ENCODE assay signal across 30 mouse cellular contexts in the genomic region with DNA sequence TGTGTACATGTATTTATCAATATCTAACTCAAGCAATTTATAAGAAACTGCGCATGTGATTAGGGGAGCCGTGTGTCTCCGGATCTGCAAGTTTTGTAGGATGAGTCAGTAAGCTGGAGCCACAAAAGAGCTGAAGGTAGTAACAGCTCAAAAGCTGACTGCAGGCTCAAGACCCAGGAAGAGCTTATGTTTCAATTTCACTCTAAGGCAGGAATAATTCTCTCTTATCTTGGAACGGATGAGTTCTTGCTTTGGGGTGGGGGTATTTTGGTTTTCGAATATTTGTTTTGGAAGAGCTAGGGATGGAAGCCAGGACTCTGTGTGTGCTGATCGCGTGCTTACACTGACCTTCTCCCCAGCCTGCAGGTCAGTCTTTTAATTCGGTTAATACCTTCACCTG.
"Had no signal": no experiment of that assay in that cellular context is flagged by ENCODE, and none has a peak within 500 bp of the region (broad histone marks: within the 10 kb centered on the region; RNA-seq: fewer than 3 reads in every experiment).

No protein-coding gene starts in this region.

- H3K9ac ChIP-seq: limb, embryonic 12.5 days; limb, embryonic 13.5 days; limb, embryonic 15.5 days; liver, embryonic 12.5 days; liver, embryonic 13.5 days; liver, embryonic 14.5 days; liver, embryonic 15.5 days; liver, postnatal 0 days; lung, embryonic 14.5 days; lung, embryonic 15.5 days; midbrain, embryonic 12.5 days; midbrain, embryonic 13.5 days; midbrain, embryonic 15.5 days; neural tube, embryonic 12.5 days had no signal

- H3K27ac ChIP-seq: limb, embryonic 10.5 days; limb, embryonic 12.5 days; limb, embryonic 13.5 days; limb, embryonic 15.5 days; liver, embryonic 12.5 days; liver, embryonic 13.5 days; liver, embryonic 14.5 days; liver, embryonic 15.5 days; lung, embryonic 15.5 days; macrophage; midbrain, embryonic 10.5 days; midbrain, embryonic 12.5 days; midbrain, embryonic 13.5 days; midbrain, embryonic 15.5 days; neural tube, embryonic 12.5 days had no signal

- ATAC-seq: liver, embryonic 12.5 days; liver, postnatal 0 days; lung, postnatal 0 days; midbrain, embryonic 13.5 days; midbrain, embryonic 15.5 days had no signal

- H3K27me3 ChIP-seq: limb, embryonic 12.5 days; limb, embryonic 13.5 days; limb, embryonic 15.5 days; liver, embryonic 12.5 days; liver, embryonic 13.5 days; liver, embryonic 15.5 days; lung, embryonic 15.5 days; megakaryocyte, embryonic 14.5 days; midbrain, embryonic 12.5 days; midbrain, embryonic 13.5 days; midbrain, embryonic 15.5 days; neural tube, embryonic 12.5 days had no signal

- H3K4me2 ChIP-seq: limb, embryonic 12.5 days; limb, embryonic 13.5 days; limb, embryonic 15.5 days; liver, embryonic 11.5 days; liver, embryonic 12.5 days; liver, embryonic 13.5 days; liver, embryonic 15.5 days; lung, embryonic 14.5 days; lung, embryonic 15.5 days; midbrain, embryonic 12.5 days; midbrain, embryonic 13.5 days; midbrain, embryonic 15.5 days; neural tube, embryonic 12.5 days had no signal

- H3K4me1 ChIP-seq: limb, embryonic 10.5 days; limb, embryonic 12.5 days; limb, embryonic 15.5 days; liver, embryonic 12.5 days; liver, embryonic 13.5 days; liver, embryonic 15.5 days; lung, embryonic 15.5 days; midbrain, embryonic 10.5 days; midbrain, embryonic 12.5 days; midbrain, embryonic 13.5 days; midbrain, embryonic 15.5 days; neural tube, embryonic 12.5 days had no signal

- DNase-seq: left cerebral cortex, postnatal 4 days; liver; liver, embryonic 13.5 days; liver, postnatal 0 days; lung, adult 18-20 months; lung, adult 2 months; lung, embryonic 14.5 days; lung, postnatal 10 days; lung, postnatal 14 days; lung, postnatal 36 days; lung, postnatal 4 days; midbrain, embryonic 14.5 days had no signal

- H3K36me3 ChIP-seq: limb, embryonic 10.5 days; limb, embryonic 12.5 days; limb, embryonic 13.5 days; limb, embryonic 15.5 days; liver, embryonic 12.5 days; liver, embryonic 13.5 days; liver, embryonic 15.5 days; lung, embryonic 15.5 days; midbrain, embryonic 10.5 days; midbrain, embryonic 12.5 days; midbrain, embryonic 13.5 days; midbrain, embryonic 15.5 days; neural tube, embryonic 12.5 days had no signal

- H3K4me3 ChIP-seq: limb, embryonic 10.5 days; limb, embryonic 12.5 days; limb, embryonic 13.5 days; limb, embryonic 15.5 days; liver, embryonic 12.5 days; liver, embryonic 13.5 days; liver, embryonic 15.5 days; lung, embryonic 15.5 days; megakaryocyte, embryonic 14.5 days; midbrain, embryonic 10.5 days; midbrain, embryonic 12.5 days; midbrain, embryonic 13.5 days; midbrain, embryonic 15.5 days; myocyte; neural tube, embryonic 12.5 days had no signal

- H3K9me3 ChIP-seq: limb, embryonic 10.5 days; limb, embryonic 12.5 days; limb, embryonic 13.5 days; limb, embryonic 15.5 days; liver, embryonic 12.5 days; liver, embryonic 13.5 days; liver, embryonic 15.5 days; lung, embryonic 15.5 days; megakaryocyte, embryonic 14.5 days; midbrain, embryonic 10.5 days; midbrain, embryonic 12.5 days; midbrain, embryonic 13.5 days; midbrain, embryonic 15.5 days; neural tube, embryonic 12.5 days had no signal
